Mouse (Mus musculus) left cerebral cortex, postnatal 4 days (tissue): ENCODE measurements at regions not wholly inside any gene's neighbourhood (a gene's known extent, or its start where the extent isn't known, plus 50 kb on each side); places are given as distances from the start of the nearest gene placed in this dataset.

Source experiments
- DNase-seq: peaks from one replicate; pipeline ENCODE4 v3.0.0-alpha.2; 2022
- intact Hi-C: fragments of 180-260 bp; cut with DNase I; formaldehyde crosslinking; loops from one replicate; pipeline ENCODE4 v1.15.1; 2025

DNA sequence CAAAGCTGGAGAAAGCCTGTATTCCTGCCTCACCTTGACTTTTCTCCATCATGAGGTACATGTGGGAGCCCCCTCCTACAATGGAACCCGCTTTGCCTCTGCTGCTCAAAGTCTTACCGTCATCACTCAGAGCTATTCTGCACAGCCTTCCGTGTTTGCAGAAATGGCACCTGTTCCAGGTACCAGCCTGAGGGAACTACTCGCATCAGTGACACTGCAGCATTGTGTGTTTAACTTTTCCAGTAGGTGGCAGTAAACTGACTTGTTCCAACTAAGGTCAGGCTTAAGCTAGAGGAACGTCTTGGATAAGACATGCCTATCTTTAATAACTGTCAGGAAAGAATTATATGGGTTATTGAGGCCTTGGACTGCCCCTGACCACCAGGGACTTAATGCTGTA is 71.4 kb downstream of the Fam173b start:
- intact Hi-C loops = no loop called here

DNA sequence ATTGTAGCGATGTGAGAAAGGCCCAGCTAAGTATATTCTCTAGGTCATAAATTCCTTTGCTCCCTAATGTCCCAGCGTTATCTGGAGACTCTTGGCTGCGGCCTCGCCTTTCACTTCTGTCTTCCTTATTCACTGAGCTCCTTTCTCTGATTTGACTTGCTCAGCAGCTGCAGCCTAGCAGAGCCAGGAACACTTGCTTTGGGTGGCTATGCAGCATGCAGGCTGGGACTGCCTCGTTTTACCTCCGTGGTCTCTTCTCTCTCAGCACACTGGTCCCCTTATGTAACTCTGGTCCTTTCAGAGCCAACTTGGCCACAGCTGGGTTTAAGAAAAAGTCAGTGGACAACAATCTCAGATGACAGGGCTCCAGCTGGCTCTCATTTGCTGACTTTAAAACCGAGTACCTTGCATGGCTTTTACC is 75.1 kb downstream of the Fam173b start:
- intact Hi-C loops = no loop called here
- DNase-seq = no peak

More for the DNA sequence above, 71.4 kb downstream of the Fam173b start:
- DNase-seq = no peak

DNA sequence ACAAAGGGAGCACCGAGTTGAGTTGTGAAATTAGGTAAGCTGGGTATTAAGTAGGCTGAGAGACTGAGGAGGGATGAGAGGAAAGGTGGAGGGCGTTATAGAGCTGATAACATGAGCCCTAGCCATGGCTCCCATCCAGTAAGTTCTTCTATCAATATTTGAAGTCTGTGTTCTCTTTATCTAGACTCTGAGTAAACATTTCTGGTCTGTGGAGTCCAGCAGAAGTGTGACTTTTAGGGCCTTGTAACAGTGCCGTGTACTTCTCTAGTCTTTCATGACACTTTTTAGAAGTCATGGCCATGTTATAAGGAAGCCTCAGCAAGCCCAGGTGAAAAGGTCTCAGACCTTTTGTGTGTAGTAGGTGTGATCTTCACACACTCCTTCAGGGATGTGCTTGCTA is 91.5 kb downstream of the Fam173b start:
- DNase-seq = no peak
- intact Hi-C loops = no loop called here

DNA sequence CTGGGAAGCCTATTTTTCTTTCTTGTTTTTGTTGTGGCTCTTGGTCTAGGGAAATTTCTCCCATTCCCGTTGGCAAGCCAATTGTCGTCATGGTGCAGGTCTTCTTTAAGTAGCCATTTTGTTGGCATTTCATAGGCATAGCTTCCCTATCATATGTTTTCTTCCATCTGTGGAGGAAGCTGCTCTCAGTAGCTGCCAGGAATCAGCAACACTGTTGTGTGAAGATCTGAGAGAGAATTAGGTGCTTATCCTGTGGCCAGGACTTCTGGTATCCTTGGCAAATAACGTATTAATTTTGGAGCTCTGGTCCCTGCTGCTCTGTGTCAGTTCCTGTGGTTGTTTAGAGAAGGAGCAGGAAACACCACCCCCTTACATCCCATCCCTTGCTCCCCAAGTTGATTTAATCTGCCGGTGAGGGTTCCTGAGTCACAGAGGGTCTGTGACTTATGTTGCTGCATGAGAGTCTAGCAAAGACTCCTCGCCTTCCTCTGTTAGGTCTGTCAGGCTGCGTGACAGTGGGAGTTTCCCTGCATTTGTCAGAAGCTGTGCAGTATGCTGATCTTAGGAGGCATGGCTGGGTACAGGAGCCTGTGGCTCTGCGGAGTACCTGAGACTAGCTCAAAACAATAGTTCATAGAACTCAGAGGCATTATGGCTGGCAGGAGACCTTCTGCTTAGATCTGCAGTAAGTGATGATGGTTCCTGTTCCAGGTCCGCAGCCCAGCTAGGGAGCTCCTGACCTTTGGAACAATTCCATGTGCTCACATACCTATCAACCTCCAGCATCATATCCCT is 93.4 kb downstream of the Fam173b start:
- intact Hi-C loops = no loop called here
- DNase-seq = no peak

DNA sequence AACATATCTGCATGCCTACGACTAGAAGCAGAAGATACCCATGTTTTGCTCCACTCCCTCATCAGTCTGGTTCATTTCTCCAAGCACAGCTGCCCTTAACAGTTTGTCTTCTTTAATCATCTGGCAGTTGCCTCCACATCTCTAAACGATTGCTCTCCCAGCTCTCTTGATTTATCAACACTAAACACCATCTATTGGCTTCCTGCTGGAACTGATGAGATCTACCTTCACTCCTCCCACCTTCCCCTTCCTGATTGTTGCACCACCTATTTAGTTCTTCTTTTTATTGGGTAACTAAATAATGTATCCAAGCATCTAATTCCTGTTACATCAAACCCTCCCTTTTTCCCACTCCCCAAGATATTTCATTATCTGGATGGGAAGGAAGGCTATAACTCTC is 101.7 kb downstream of the Fam173b start:
- no peak for DNase-seq
- intact Hi-C loops = no loop called here

DNA sequence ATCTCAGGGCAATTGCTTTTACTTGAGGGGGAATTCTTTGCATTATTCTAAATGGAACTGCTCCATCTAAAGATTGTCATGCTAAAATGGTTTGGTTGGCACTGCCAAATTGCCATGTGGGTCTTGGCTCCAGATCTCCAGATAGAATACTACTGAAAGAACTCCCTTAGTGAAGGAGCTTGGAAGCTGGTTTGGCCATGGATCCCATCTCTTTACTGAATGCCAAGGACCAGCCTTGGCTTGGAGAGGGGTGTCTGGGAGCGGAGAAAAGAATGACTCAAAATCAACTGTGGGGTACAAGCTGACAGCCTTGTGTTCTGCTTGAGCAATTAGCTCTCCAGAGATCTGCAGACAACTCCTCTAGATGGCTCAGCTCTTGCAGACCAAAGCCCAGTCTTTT is 105.8 kb downstream of the Fam173b start:
- intact Hi-C loops = no loop called here
- no peak for DNase-seq

DNA sequence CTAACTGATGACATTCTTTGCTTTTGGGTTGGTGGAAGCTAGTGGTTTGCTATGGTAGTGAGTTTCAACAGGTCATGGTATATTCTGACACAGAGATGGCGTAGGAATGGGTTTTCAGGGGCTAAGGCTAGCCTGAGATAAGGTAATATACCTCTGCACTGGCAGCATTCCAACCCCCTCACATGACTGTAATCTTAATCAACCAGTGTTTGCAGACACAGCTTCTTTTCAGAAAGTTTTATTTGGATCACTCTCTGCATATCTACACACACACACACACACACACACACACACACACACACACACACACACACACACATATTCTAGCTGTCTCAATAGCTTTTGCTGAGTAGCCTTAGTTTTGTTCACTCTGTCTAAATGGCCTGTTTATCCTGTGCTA is 119.4 kb downstream of the Fam173b start:
- intact Hi-C loops = no loop called here
- DNase-seq = no peak

DNA sequence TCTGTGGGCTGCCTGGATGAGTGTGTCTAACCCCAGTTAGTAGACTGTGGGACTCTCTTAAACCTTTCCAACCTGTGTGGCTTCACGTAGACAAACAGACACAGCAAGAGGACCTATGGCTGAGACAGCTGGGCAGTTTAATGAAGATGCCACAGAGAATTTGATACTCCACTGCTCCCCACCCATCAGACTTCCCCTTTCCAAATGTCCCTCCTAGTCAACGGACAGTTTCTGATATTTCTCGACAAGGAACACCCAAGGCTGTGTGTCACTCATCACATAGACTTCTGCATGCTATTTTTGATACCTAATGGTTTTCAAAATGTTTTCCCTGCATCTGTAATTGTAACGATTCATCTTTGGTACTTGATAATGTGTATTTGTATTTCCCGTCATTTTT is 120.8 kb downstream of the Fam173b start:
- intact Hi-C loops = no loop called here
- no peak for DNase-seq

DNA sequence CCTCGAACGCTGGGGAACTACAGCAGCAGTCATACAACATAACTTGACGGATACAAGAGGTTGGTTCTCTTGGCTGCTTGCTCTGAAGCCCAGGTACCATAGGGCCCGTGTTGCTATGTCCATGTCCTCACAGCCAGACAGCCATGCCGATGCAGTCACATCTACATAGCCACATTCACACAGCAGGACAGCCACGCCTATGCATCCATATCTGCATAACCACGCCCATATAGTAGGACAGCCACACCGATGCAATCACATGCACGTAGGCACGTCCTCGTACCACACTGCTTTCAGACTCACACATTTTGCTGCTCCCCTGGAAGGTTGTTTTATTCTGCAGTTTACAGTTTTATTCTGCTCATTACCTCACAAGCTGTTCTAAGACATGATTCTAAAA is 122.6 kb downstream of the Fam173b start:
- intact Hi-C loops = no loop called here
- DNase-seq = no peak

DNA sequence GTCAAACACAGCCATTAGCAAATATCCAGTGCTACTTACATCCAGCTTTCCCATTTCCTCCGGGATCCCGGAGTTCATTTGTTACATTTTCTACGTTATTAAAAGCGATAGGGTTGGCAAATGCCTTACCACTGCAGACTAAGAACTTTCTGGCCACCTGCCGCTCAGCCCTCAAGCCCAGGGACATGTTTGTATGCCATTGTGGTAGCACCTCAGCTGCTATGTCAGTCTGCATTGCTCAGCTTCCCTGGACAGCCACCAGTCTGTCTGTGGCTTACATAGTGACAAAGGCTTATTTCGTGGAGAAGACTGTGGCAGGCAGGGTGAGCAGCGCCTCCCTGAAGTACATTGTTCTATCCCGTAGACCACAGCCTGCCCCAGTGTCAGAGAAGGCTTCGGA is 127.5 kb downstream of the Fam173b start:
- intact Hi-C loops = no loop called here
- DNase-seq = no peak

DNA sequence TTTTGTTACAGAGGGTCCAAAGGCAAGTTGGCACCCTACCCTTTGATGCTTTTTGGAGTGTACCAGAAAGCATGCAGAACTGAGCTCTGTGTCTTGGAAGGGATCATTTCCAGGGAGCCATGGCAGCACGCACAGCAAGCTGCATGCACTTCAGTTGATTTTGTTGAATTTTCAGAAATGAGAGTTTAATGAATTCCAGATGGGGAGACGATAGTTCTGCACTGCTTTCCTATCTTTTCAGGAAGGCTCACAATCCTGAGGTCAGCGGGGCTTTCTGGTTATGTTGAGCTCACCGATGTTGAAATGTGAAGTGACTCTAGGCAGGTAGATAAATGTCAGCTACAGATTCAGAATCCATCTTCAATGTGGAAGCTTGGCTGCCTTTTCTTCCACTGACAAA is 140.0 kb downstream of the Fam173b start:
- intact Hi-C loops = no loop called here
- no peak for DNase-seq

DNA sequence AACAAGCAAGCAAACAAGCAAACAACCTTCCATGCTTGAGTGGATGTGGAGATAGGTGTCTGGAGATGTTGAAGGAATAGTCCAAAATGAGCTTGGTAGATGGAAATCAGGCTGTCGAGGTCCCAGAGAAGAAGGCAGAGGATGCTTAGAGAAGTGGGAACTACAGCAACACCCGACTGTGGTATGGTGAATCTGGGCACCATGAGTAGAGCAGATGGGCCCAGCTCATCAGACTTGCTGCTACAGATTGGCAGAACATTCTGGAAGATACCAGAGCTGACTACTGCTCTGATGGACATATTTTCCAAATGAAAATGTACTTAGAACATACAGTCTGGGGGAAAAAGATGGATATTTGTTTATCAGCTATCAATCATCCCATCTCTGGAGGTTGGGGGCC is 142.9 kb downstream of the Fam173b start:
- DNase-seq = no peak
- intact Hi-C loops = no loop called here

DNA sequence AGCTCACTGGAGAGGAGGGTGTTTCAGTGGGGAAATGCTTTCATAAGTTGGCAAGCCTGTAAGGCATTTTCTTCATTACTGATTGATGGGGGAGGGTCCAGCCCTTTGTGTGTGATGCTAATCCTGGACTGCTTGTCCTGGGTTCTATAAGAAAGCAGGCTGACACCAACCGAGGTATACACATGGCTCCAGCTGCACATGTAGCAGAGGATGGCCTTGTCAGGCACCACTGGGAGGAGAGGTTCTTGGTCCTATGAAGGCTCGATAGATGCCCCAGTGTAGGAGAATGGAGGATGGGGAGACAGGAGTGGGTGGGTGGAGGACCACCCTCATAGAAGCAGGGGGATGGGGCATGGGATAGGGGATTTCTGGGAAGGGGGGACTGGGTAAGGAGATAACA is 151.0 kb downstream of the Fam173b start:
- intact Hi-C loops = no loop called here

DNA sequence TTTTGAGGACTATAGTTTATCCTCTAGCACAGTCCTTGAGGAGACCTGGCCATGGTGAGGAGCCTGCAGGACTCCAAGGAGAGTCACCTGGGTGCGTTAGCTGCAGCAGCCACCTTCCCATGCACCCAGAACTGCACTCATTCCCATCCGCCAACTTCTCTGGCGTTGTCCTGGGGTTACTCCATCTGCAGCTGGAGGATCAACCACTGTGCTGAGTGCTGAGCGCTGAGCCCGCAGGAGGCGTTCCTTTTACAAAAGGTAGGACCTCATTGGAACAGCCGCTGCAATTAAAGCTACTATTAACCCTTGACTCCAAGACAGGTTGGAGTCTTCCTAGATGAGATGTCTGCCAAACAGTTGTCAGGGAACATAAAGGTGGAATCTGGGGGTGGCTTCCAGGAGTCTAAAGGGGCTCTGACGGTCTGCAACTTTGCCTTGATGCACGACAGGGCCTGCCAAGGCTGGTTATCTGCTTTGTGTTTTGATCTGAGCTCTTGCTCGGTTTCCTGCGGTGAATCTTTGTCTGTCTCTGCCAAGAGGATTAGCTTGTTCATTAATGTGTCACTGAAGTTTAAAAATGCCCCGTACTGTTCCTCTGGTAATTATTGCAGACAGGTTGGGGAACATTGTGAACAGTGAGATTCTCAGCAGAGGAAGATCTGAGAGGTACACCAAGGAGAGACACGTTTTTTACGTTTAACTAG is 152.1 kb downstream of the Fam173b start:
- intact Hi-C loops = no loop called here
- DNase-seq = peak; percentile 57

More for the DNA sequence above, 151.0 kb downstream of the Fam173b start:
- no peak for DNase-seq

DNA sequence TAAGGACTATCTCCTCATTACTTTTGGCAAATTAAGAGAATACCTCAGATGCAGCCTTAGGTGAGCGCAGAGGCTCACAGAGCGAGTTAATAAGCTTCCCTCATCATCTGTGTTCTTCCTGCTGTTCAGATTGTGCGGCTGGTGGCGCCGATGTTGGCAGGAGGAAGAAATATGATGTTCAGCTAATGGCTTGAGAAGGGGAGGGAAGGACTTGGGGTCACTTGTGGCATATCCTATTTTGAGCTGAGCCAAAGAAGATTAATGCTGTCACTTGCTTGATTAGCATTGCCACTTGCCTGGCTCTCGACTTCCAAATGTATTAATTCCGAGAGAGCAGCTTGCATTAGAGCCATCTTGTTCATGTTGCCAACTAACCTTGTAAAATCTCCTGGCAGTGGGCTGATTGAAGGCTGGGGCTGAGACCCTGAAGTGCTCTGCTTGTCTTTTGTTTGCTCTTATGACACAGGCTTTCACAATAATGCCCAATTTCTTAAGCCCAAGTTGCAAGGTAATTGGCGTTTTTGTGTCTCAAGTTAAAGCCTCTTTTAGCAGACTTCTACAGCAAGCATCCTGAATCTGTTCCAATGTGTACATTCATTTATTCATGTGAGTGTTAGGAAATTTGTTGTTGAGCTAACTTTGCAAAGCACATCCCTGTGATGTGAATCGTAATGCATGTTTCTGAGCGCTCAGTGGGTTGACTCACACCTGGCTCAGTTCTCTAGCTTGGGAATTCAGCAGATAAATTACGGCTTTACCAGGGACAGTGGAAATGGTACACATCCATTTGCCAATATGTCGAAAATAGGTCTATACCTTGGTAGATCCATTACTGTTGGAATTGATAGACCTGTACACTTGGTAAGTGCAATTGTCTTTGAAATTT is 167.6 kb downstream of the Fam173b start:
- DNase-seq = peak; percentile 66
- intact Hi-C loops = no loop called here

DNA sequence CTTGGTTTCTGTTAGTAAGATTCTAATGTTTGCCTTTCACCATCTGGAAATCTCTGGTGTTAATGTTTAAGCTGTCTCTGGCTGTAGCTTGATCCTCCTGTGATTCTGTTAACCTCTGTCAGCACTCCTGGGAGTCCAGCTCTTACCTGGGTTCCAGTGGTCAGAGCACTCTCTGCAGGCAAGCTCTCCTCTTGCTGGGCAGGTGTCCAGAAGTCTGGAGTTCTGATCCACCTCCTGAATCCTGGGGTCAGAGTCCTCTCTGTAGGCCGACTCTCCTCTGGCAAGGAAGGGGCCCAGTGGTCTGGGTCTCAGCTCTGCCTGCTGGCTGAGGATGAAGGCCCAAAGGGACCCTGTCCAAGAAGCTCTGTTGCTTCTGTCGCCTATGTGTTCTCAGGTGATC is 181.4 kb downstream of the Fam173b start:
- intact Hi-C loops = no loop called here

DNA sequence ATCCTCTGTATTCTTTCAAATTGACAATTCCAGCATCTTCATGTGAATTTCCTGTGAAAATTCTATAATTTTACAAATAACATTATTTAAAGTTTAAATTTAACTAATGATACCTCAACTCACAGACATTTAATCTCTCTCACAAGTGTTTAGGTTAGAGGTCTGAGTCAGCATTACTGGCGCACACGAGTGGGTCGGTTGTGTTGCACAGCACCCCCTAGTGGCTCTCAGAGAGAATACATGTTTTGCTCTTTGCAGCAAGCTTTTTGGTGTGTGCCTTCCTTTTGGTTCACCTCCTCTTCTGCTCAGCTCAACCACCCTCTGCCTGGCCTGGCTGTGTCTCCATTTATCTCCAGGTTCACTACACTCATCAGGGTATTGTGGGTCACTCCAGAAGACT is 183.4 kb downstream of the Fam173b start:
- intact Hi-C loops = no loop called here
- no peak for DNase-seq

More for the DNA sequence above, 181.4 kb downstream of the Fam173b start:
- no peak for DNase-seq

DNA sequence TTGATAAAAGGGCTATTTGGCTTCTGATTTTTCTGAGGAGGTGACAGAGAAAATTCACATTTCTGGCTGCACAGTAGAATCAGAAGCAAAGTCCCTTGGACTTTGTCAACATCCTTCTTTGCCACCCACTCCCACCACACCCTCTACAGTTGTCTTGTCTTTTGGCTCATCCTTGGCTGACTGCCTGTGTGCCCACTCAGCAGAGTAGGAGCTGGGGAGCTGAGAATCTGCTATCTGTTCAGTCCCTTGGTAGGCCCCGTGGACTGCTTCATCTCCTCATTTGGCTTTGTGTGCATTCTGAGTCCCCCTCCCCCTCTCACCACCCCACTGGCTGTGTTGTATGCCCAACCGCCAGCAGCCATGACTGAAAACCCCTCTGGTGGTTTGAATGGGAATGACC is 197.2 kb downstream of the Fam173b start:
- intact Hi-C loops = no loop called here
- no peak for DNase-seq

DNA sequence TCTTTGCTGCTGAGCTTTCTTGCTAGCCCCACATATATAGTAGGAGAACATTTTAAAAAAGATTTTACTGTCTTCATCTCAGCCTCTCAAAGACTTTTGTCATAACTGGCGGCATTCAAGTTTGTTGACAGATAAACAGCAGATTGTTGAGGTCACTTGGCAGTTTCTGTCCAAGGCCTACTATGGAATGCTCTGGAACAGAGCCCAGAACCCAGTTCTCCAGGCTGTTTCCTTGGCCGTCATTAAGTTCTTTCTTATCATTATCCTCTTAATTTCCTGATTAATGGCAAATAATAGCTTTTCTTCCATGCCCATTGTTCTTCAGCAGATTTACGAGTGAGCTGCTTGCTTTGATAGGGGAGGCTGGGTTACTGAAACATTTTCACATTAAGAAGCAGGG is 203.9 kb downstream of the Fam173b start:
- DNase-seq = no peak
- intact Hi-C loops = no loop called here

DNA sequence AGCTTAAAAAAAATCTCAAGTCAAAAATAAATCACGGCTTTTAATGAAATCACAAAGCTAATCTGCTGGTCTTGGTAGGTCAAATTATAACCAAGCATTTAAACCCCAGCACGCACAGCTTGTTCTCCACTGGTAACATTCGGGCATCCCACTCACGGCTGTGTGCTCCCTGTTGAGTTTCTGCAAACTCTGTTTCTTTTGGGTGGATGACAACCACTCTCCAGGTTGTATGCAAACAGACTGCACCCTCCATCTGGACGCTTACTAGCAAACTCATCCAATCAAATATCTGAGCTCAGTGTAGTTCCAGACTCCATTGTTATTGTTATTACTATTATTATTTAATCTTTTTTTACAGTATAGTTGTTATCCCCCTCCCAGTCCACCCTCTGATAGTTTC is 213.9 kb downstream of the Fam173b start:
- no peak for DNase-seq
- intact Hi-C loops = no loop called here

DNA sequence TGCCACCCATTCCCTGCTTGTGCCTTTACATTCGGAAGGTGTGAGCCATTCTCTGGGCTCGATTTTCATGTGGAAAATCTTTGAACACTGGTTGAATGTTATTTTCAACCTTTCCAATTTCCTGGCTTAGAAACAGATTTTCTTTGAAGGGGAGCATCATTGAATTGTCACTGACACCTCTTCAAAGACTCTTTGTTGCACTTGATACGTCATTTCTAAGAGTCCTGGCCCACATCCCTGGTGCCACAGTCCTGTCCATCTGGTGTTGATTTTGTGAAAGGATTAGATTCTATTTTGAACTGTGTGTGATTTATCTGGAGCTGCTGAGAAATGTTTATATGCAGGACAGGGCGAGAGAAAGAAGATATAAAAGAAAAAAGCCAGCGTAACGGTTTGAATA is 217.6 kb downstream of the Fam173b start:
- intact Hi-C loops = no loop called here
- DNase-seq = no peak
